Mouse (Mus musculus) embryonic fibroblast, embryonic 13.5 days (primary cell): Measurements from ENCODE around the gene Rgsl1.

ENCODE experiments used
- CTCF ChIP-seq: IDR thresholded peaks from 2 replicates; pipeline ENCODE4 v1.5.1; 2011; ENCODE audit warnings: mild to moderate bottlenecking, control low read depth, low read length, moderate library complexity, borderline replicate concordance; ENCODE audit not compliant: insufficient read depth
- POLR2A ChIP-seq: IDR thresholded peaks from 2 replicates; pipeline ENCODE4 v1.6.1; 2011; ENCODE audit warnings: low read depth, mild to moderate bottlenecking, control low read depth, low read length, moderate library complexity

GRCm38 (mm10) chr1:153783339-153783738 lies 60.6 kb downstream of the Rgsl1 start:
- TF ChIP-seq POLR2A (no peak), CTCF (no peak)
